Mouse (Mus musculus) forebrain, embryonic 12.5 days (tissue): ENCODE measurements at regions not wholly inside any gene's neighbourhood (a gene's known extent, or its start where the extent isn't known, plus 50 kb on each side); places are given as distances from the start of the nearest gene placed in this dataset.

Experiments
- ATAC-seq: fragments of 200-750 bp; cut with Nextera tagmentation; 2 replicates; pipeline ENCODE4 v1.8.0; 2017; ENCODE audit warnings: moderate TSS enrichment; ENCODE audit not compliant: low FRiP score
- H3K27ac ChIP-seq: fragments of 300-500 bp; sonication (generic); 2 replicates; pipeline ENCODE4 v1.5.1; 2016; ENCODE audit warnings: mild to moderate bottlenecking
- H3K27me3 ChIP-seq: fragments of 300-500 bp; sonication (generic); 2 replicates; pipeline ENCODE4 v1.6.1; 2016; ENCODE audit warnings: mild to moderate bottlenecking
- H3K36me3 ChIP-seq: fragments of 300-500 bp; sonication (generic); replicated peaks from 2 replicates; pipeline ENCODE4 v1.6.1; 2016; ENCODE audit warnings: mild to moderate bottlenecking
- H3K4me1 ChIP-seq: fragments of 300-500 bp; sonication (generic); 2 replicates; pipeline ENCODE4 v1.6.1; 2016
- H3K4me2 ChIP-seq: fragments of 300-500 bp; sonication (generic); 2 replicates; pipeline ENCODE4 v1.6.1; 2016; ENCODE audit warnings: mild to moderate bottlenecking, moderate library complexity
- H3K4me3 ChIP-seq: fragments of 300-500 bp; sonication (generic); replicated peaks from 2 replicates; pipeline ENCODE4 v1.5.1; 2016; ENCODE audit warnings: mild to moderate bottlenecking
- H3K9ac ChIP-seq: fragments of 300-500 bp; sonication (generic); 2 replicates; pipeline ENCODE4 v1.6.1; 2016; ENCODE audit warnings: mild to moderate bottlenecking
- H3K9me3 ChIP-seq: fragments of 300-500 bp; sonication (generic); 2 replicates; pipeline ENCODE4 v1.6.1; 2016
- WGBS: fragments of 180-500 bp; shearing (Covaris S2); methylation state at CpG from one replicate; pipeline ENCODE4 v1.1.7; 2016; 5-methylcytosine and 5-hydroxymethylcytosine counted together

- no peak overlapping the region for H3K27ac ChIP-seq
- no peak overlapping the region for H3K4me3 ChIP-seq
- H3K9ac ChIP-seq = no peak overlapping the region
- no peak for ATAC-seq
- no peaks in the 10 kb centered on the region for H3K4me1 ChIP-seq
- no peaks in the 10 kb centered on the region for H3K9me3 ChIP-seq
- WGBS = 90% methylated on average over 1 of the region's 1 CpGs
- H3K36me3 ChIP-seq = no peaks in the 10 kb centered on the region
- H3K4me2 ChIP-seq = no peak overlapping the region
- H3K27me3 ChIP-seq = no peaks in the 10 kb centered on the region
These were observed 590.5 kb upstream of the Nrg3 start for GRCm38 (mm10) chr14:40063371-40063770.

DNA sequence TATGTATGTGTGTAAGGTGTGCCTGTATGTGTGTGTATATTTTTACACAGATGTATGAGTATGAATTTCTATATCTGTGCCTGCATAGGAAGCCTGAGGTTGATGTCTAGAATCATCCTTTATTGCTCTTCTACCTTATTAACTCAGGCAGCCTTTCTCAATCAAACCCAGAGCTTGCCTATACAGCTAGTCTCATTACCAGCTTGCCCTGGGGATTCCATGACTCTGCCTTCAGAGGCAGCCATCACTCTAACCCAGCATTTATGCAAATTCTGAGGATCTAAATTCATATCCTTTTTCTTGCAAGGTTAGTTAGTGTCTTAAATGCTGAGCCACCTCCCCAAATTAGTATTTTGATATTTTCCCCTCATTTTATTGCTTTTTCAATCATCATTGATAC is 569.0 kb upstream of the Nrg3 start:
- H3K27ac ChIP-seq = no peak overlapping the region
- no peaks in the 10 kb centered on the region for H3K9me3 ChIP-seq
- no peak overlapping the region for H3K4me2 ChIP-seq
- H3K36me3 ChIP-seq = no peaks in the 10 kb centered on the region
- no peaks in the 10 kb centered on the region for H3K27me3 ChIP-seq
- no peak overlapping the region for H3K9ac ChIP-seq
- H3K4me3 ChIP-seq = no peak overlapping the region
- no peaks in the 10 kb centered on the region for H3K4me1 ChIP-seq
- no peak for ATAC-seq

GRCm38 (mm10) chr14:40036173-40036572 is 563.3 kb upstream of the Nrg3 start:
- Histone ChIP-seq H3K27ac (no peak overlapping the region), H3K27me3 (no peaks in the 10 kb centered on the region)
- WGBS = 47% methylated on average over 1 of the region's 1 CpGs

GRCm38 (mm10) chr14:40015261-40015660 is 542.4 kb upstream of the Nrg3 start:
- H3K36me3 ChIP-seq = no peaks in the 10 kb centered on the region
- no peak overlapping the region for H3K27ac ChIP-seq
- H3K9me3 ChIP-seq = no peaks in the 10 kb centered on the region
- 46% methylated on average over 1 of the region's 1 CpGs for WGBS
- H3K27me3 ChIP-seq = no peaks in the 10 kb centered on the region
- H3K4me3 ChIP-seq = no peak overlapping the region
- no peak overlapping the region for H3K9ac ChIP-seq
- H3K4me1 ChIP-seq = peaks cover under 1% of the 10 kb centered on the region; the same call in 1 of the 2 replicates
- no peak overlapping the region for H3K4me2 ChIP-seq
- no peak for ATAC-seq

More at GRCm38 (mm10) chr14:40036173-40036572, 563.3 kb upstream of the Nrg3 start:
- no peak for ATAC-seq
- Histone ChIP-seq H3K4me1 (no peaks in the 10 kb centered on the region), H3K4me3 (no peak overlapping the region), H3K9me3 (no peaks in the 10 kb centered on the region), H3K9ac (no peak overlapping the region), H3K36me3 (no peaks in the 10 kb centered on the region), H3K4me2 (no peak overlapping the region)

DNA sequence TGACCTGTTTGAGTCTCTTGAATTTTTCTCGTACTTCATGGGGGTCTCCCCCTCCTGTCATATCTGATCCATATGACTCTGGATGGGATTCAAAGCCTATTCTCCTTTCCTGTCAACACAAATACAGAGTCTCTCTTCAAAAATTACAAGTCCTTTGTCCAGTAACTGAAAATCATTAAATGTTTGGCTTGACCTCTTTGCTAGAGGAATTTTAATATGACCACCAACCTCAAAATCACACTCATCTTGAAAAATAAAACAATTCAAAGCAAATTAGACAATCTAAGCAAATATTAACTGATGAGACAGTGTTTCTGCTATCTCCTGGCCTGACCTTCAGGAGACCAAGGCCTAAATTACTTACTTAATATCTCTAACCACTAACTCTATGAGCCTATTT is 541.8 kb upstream of the Nrg3 start:
- Histone ChIP-seq H3K9me3 (no peaks in the 10 kb centered on the region), H3K4me3 (no peak overlapping the region), H3K27me3 (no peaks in the 10 kb centered on the region), H3K4me1 (peaks cover 2% of the 10 kb centered on the region), H3K36me3 (no peaks in the 10 kb centered on the region), H3K4me2 (no peak overlapping the region), H3K9ac (no peak overlapping the region), H3K27ac (no peak overlapping the region)
- 67% methylated on average over 1 of the region's 1 CpGs for WGBS
- ATAC-seq = no peak

- H3K4me2 ChIP-seq = no peak overlapping the region
- H3K9me3 ChIP-seq = no peaks in the 10 kb centered on the region
- peak; percentile 67; the same call in 1 of the 2 replicates for ATAC-seq
- H3K27ac ChIP-seq = no peak overlapping the region
- H3K4me1 ChIP-seq = peaks cover 2% of the 10 kb centered on the region
- H3K27me3 ChIP-seq = no peaks in the 10 kb centered on the region
- no peaks in the 10 kb centered on the region for H3K36me3 ChIP-seq
- H3K4me3 ChIP-seq = no peak overlapping the region
- H3K9ac ChIP-seq = no peak overlapping the region
- 15% methylated on average over 8 of the region's 8 CpGs for WGBS
These were observed 537.1 kb upstream of the Nrg3 start for GRCm38 (mm10) chr14:40009781-40010551.
